Mouse (Mus musculus): ENCODE data around the gene Pnrc1.
A peak's percentile ranks its signal among the peaks of the same experiment; 100 is the strongest.

Gene Pnrc1

DNA sequence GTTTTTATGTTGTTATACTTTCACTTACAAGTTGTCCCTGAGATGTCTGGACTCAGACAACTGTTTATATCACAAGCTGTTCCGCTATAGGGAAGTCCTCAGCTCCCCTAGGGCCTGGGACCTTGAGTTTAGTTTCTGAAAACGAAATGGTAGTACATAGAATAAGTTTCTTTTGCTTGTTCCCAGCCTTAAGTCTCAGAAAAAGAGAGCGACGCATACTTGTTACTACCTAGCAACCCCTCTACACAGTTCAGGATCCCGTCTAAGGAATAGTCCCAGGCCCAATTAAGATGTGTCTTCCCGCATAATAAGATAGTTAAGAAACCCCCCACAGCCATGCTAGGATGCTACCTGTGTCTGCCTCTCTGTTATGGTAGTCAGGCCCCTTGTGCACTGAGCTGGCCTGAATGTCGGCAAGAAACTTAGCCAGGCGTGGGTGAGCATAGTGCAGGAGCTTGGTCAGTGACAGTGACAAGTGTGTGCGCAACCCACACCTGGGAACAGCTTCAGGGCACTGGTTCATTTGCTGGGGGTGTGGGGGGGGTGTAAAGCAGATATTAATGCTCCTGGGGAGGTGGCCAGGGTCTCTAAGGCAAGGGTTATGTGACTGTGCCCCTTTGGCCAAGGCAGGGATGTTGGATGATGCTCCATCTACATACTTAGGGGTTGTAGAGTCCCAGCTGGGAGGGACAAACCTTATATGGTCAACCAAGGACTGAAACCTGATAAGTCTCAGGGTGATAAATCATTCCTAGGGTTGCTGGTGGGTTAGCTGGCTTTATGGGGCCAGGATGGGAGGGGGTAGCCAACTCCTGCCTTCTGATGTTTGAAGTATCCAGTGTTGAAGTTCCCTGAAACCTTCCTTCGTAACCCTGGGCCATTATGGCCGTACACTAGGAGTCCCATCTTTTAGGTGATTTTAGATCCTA is 19.3 kb downstream of the Pnrc1 start:
- DNase-seq (ENCODE audit: low spot score in 2 of 2): no peak

DNA sequence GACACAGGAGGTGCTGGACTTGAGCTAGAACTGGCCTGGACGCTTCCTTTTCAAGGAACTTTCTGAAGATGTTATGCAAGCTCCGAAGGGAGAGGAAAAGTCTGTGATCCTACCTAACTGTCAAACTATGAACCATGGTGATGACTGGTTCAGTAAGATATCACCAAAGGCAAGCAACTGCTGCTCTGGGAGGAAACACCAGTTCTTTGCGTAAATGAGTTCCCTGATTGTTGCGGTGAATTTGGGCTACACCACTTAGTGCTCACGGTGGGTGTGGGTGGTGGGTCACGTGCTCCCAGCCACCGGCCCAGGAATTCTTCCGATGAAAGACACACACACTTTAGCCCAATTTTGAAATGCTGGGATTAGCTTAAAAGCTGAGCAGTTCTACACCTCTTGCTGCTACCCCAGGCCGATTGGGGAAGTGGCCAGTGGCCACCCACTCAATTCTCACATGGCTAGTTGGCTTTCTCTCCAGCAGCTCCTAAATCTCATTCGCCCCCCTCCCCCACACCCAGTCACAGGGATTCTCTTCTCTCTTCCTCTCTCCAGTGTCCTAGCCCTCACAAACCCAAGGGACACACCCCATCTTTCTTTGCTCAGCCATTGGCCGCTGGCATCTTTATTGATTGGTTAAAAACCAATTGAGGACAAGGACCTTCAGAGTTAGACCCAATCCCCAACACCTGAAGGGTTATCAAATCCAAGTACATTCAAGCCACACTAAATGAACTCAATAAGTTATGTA is 24.8 kb downstream of the Pnrc1 start:
- no peak for DNase-seq (ENCODE audit: low spot score in 2 of 2)

DNA sequence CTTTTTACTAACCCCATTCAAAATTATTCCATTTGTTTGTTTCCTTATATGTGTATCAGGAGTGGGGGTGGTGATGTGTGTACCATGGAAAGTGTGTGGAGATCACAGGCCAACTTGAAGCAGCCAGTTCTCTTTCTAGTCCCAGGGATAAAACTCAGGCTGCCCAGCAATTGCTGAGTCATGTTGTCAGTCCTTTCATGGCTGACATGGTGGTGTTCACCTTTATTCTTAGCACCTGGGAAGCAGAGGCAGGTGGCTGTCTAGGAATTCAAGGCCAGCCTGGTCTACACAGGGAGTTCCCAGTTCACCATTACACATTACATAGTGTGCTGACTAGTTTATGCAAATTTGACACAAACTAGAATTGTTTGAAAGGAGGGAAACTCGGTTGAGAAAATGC is 27.1 kb downstream of the Pnrc1 start:
- no peak for DNase-seq (ENCODE audit: low spot score in 2 of 2)

DNA sequence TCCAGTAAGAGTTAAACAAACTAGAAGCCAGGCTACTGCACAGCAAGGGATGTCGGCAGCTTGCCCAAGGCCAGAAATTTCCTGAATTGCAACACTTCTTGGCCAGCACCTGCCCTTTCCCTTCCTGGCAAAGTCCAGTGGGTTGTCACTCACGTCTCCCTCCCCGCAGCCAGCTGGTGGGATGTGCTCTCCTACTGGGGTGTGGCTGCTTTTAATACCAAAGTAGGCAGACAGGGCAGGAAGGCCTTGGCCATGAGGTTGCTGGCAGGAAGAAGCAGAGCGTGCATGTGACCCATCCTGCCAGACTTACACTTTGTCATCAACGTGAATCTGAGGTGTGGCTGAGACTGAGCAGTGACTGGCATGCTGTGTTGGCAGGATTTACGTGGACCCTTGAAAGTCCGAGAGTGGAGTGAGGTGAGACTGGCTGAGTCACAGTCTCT is 28.6 kb downstream of the Pnrc1 start:
- DNase-seq (ENCODE audit: low spot score in 2 of 2): peak; percentile 24 to 41

DNA sequence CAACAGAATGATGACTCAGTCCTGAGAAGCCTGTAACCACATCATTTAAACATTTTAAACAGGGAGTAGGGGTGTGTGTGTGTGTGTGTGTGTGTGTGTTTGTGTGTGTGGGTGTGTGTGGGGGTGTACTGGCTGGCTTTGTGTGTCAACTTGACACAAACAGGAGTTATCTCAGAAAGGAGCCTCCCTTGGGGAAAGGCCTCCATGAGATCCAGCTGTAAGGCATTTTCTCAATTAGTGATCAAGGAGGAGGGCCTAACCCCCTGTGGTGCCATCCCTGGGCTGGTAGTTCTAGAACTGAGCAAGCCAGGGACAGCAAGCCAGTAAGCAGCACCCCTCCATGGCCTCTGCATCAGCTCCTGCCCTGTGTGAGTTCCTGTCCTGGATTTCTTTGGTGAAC is 29.7 kb downstream of the Pnrc1 start:
- DNase-seq (ENCODE audit: low spot score in 2 of 2): no peak

DNA sequence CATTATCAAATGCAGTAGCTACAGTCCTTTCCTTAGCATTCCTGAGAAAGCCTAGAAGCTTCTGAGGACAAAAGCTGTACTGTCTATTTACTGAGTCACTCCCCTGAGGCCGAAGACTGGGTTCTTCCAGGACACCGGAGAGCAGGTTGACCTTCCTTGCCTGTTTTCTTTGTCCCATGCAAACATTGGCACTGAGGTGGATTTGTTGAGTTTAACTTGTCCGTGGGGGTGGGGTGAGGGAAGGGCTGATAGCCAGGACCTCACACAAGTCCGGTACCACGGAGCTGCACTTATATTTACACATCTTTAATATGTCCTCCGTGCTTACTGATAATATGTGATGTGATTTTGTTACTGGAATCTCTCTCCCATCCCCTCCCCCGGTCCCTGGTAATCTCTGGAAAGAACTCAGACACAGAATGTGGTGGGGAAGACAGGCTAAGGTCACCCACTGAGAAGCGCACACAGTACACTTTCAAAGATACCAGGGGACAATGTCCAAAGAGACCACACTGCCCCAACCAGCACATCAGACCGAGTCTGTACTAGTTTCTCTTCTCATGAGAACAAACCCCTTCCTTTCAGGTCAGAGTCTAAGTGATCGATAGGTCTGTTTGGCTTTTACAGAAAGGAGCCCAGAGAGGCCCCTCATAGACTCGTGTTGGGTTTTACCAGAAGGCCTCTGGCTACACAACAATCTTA is 32.5 kb downstream of the Pnrc1 start:
- DNase-seq (ENCODE audit: low spot score in 2 of 2): no peak

DNA sequence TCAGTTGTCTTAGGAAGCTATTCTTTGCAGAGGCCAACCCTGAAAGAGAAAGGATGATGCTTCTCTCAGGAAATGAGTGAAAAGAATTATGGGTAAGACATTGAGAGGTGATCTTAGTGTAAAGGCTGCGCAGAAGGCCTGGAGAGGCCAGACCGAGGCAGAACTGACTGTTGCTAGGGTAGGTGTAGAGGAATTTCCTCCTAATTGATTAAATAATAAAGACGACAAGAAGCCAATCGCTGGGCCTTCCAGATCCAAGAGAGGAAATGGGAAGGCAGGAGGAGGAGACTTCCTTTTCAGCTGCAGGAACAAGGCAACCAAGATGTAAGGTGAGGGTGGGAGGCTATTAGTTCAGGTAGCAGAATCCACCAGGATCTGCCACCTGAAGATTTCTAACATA is 35.3 kb downstream of the Pnrc1 start:
- no peak for DNase-seq (ENCODE audit: low spot score in 2 of 2)

DNA sequence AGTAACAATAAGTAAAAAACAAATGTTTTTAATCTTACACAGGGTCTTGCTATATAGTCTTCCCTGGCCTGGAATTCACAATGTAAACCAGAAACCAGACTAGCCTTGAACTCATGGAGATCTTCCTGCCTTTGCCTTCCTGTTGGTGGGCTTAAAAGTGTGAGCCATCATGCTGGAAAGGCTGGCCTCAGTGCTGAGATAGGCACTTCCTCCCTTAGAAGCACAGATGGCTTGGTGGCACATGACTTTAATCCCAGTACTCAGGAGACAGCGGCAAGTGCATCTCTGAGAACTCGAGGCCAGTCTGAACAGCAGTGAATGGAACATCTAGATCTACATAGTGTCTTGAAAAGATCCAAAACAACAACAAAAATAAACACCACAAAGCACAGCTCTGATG is 39.1 kb downstream of the Pnrc1 start:
- DNase-seq (ENCODE audit: low spot score in 2 of 2): no peak

DNA sequence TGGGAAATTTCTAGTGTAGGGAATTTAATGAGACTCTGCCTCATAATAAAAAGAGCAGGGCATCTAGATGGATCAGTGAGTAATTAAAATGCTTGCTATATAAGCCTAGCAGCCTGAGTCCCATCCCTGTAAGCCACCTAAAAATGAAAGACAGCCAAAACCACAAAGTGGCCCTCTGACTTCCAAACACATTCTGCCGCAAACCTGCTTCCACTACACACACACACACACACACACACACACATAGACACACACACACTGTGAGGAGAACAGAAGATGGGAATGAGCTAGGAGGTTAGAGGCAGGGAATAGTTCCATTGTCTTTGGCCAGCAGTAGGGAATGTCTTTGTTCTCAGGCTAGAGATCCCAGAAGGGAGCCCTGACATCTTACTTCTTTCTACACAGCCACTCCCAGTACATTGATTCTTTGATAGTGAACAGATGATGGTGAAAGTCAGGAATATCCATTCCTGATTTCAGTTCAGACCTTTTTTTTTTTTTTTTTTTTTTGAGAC is 40.2 kb downstream of the Pnrc1 start:
- DNase-seq (ENCODE audit: low spot score in 2 of 2): no peak

DNA sequence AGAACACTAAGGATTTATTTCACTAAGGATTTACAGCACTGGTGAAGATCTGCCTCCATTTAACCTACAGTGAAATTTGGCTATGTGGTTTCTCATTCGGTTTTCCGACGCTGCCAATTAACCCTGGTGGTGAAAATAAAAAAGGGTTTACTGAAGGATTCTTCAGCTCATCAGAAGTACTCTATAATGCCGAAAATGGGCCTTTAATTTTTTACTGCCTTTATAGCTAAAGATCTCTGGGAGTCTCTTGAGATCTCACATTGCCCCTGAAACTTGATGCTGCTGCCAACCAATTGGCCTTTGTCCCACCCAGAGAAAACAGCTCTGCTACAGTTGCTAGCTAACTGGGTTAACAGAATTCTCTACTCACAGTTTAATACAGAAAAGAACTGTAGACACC is 41.0 kb downstream of the Pnrc1 start:
- DNase-seq (ENCODE audit: low spot score in 2 of 2): no peak

DNA sequence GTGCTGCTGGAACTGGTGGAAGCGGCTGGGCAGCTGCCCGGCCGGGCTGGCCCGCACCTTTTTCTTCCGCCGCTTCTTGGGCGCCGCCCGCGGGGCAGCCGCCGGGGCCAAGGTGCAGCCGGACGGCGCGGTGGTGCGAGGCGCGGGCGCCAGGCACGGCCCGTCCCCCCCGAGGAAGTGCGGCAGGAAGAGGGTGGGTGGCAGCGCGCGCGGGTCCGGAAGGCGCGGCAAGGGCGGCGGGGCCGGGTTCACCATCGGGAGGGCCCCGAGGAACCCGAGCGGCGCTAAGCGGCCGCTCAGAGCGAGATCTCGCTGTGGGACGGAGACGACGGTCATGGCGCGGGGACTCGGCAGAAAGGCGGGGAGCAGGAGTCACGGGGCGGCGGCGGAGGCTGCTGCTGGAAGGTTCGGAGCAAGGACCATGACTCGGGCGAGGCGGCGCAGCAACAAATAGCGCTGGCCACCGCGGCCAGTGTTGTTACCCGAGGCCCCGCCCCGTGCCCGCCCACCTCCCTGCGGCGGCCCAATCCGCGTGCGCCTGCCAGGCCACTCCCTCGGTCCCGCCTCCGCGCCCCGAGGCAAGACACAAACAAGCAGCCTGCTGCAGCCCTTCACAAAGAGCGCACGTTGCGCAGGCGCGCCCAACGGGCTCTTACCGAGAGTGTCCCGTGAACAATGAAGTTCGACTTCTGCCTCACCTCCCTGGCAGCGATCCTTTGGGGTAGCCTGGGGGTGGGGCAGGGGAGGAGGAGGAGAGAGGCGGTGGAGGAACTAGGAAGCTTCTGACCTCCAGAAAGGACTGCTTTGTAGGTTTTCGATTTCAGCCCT is 41.7 kb downstream of the Pnrc1 start:
- DNase-seq (ENCODE audit: low spot score in 2 of 2): peak; percentile 98 to 99

DNA sequence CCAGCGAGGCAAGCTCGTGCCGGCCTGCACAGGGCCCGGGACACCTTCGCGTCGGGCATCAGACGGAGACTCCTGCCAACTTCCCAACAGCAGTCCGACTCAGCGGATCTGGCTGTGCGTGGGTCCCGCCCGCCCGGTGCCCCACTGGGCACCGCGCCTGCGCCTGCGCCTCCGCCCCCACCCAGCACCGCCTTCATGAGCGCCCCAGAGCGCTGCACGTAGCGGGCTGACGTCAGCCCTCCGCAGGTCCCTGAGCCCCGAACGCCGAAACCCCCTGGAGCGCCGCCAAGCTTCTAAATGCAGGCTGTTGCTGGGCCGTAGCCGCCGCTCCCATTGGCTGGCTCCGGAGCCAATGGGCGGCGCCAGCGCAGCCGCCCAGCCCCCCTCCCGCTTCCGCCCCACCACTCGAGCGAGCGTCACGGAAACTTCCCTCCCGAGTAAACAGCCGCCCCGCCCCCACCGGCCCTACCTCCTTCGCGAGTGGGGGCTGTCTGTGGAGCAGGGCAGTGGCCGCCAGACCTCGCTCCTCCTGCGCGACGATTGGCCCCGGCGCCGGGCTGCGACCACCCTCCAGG is 42.4 kb downstream of the Pnrc1 start:
- peak; percentile 99 for DNase-seq (ENCODE audit: low spot score in 2 of 2)

DNA sequence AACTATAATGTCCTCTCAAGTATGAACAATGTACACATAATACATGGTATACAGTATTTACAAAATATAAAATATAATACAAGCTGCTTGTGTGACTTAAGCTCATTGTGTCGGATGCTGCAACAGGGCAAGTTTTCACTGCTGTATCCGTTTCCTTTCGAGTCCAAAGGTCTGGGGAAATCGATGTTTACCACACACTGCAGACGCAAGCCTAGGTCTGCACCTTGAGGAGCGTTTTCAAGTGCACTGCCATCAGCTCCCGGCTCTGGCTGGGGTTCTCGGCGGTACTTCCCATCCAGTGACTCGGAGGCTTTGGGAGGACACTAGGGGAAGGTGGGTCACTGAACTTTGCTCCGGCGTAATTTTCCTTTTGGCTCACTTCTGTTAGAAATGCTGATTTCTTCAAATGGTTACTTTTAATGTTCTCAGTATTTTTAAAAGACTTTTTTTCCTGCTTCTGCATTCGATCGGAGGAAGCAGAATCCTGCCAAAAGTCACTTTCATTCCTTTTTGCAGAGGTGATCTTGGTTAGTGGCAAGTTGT is 44.0 kb downstream of the Pnrc1 start:
- no peak for DNase-seq (ENCODE audit: low spot score in 2 of 2)

DNA sequence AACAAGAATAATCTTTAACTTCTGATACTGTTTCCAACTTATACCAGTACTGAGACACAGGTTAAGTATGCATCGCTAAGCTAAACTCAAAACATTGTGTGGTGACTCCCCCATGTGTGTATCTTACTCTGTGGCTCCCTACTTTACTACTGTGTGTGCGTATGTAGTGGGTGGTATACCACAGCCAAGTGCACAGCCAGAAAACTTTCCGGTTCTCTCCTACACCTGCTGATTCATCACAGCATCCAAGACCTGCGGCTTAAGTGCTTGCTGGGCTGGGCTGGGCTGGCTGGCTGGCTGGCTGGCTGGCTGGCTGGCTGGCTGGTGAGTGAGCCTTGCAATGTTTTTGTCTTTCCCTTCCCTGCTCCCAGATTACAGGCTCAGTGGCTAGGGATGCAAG is 46.0 kb downstream of the Pnrc1 start:
- DNase-seq (ENCODE audit: low spot score in 2 of 2): no peak

DNA sequence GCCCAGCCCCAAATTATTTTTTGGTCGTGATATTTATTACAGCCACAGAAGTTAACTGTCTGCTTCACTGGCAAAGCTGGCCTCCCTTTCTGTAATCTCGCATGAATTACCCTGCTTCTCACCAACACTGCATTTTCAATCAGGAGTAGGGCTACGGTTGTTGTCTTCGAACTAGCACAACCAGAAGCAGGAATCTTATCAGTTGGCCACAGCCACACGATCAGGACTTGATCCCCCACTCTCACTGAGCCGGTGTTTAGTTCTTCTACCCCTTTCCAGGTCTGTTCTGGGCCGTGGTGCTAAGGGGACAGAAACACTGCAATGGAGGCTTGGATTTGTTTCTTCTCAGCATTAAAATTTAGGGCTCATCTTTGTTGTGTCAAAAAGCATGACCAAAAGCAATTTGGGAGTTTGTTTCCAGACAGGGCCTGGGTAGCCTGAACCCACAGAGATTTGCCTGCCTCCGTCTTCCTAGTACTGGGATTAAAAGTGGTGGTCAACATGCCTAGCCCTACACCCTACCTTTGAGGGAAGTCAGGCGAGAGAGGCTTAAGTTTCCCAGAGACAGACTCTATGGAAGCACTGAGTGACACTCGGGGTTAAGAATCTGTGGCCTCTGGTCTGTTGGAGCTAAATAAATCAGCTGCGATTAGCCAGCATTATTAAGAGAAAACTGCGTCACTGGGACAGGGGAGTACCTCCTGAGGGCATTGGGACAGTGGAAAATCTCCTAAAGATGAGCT is 46.8 kb downstream of the Pnrc1 start:
- no peak for DNase-seq (ENCODE audit: low spot score in 2 of 2)

DNA sequence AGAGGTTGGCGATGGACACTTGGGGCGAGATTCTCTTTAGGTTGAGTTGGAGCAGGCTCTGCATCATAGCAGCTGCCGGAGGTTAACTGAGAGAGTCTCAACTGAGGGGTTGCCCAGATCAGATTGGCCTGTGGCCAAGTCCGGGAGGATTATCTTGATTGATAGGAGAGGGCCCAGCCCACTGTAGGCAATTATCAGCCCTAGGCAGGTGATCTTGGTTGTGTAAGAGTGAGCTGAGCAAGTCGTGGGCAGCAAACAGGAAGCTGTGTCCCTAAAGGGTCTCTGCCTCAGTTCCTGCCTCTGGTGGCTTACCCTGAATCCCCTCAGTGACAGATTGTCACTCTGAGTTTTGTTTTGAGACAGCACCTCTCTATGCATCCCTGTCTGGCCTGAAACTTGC is 47.4 kb downstream of the Pnrc1 start:
- DNase-seq (ENCODE audit: low spot score in 2 of 2): no peak

DNA sequence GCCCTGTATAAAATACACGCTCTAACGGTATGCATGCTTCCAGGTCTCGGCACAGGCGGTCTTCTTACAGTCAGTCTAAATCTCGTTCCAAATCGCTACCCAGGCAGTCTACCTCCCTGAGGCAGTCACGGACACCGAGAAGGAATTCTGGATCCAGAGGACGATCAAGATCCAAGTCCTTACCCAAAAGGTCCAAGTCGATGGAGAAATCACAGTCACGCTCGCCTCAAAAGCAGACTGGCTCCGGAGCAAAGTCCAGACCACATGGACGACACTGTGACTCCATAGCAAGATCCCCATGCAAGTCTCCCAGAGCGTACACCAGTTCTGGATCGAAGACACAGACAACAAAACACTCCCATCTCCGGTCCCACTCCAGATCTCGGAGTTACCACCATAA is 59.1 kb downstream of the Pnrc1 start:
- no peak for DNase-seq (ENCODE audit: low spot score in 2 of 2)

DNA sequence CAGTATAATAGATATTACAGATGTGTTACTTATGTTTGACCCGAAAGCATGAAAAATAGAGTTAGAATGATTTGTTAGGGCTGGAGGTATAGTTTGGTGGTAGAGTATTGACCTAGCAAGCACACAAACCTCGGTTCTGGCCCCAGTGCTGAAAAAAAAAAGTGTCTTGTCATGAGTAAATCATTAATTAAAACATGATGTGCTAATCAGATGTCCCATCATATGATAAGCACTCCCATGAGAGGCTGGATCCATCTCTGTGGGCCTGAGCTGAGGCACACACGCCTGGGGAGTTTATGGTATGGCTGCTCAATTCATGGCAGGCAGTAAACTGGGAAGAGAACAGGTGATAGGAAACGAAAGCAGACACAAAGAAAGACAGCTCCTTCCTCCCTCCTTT is 60.3 kb downstream of the Pnrc1 start:
- no peak for DNase-seq (ENCODE audit: low spot score in 2 of 2)

DNA sequence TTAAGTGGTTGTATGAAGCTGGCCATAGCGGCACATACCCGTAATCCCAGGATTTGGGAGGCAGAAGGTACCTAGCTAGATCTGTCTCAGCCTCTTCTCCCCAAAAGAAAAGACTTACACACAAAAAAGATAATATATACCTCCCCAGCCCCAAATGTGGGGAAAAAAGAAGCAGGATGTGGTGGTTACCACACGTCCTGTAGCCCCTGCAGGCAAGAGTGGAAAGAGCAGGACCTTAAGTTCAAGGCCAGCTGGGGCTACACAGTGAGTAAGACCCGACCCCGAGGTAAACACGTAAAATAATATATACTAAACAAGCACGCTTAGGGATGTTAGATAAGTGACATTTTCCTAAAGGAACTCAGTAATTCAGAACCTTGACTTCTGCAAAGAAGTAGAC is 62.8 kb downstream of the Pnrc1 start:
- DNase-seq (ENCODE audit: low spot score in 2 of 2): no peak

All from spleen, postnatal 36 days (tissue).